12 mouse cellular contexts compared by ENCODE assay signal in the genomic region with DNA sequence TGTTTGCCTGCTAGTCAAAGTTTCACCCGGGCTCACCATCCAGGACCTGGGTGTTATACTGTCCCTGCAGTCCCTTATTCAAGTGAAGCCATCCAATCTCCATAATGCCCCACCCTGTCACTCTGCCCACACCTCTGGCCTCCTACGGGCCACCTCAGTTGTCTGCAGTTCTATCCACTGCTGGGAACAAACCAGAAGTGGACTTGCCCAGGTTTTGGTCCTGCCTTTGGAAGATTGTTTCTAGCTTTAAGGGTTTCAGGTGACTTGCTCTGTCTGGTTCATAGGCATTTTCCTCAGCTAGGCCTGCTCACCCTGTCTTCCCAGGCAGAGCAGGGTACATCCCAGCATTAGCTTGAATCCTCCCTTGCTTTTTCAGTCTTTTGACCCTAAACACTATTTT. TPM values are rescaled to one million over a fixed set of nuclear protein-coding genes. Genes with fewer than 3 reads are reported as not detected.
A peak's percentile ranks its signal among the peaks of the same experiment; 100 is the strongest.
DNase-seq lines count a peak whose midpoint lies in the region; ATAC-seq lines count a peak whose summit lies in the region.
"Had no signal": no experiment of that assay in that cellular context is flagged by ENCODE, and none has a peak within 500 bp of the region (broad histone marks: within the 10 kb centered on the region; RNA-seq: fewer than 3 reads in every experiment).

No protein-coding gene starts in this region.

- no peak overlapping the region for H3K4me3 ChIP-seq in heart, embryonic 14.5 days (ENCODE audit: control insufficient read depth in 1 of 2, insufficient read depth in 1 of 2, low read depth in 1 of 2, low read length in 2 of 2)
- no peak overlapping the region for H3K4me3 ChIP-seq in midbrain, embryonic 10.5 days
- no peak overlapping the region for H3K4me3 ChIP-seq in midbrain, embryonic 16.5 days (ENCODE audit: low read depth, low read length)
- no peak overlapping the region for H3K4me3 ChIP-seq in neural tube, embryonic 15.5 days (replicated peaks)

- H3K9ac ChIP-seq in heart, embryonic 14.5 days (ENCODE audit: low read length), result peak overlapping the region; percentile 6; the same call in 1 of the 2 replicates
- no peak overlapping the region for H3K9ac ChIP-seq in midbrain, embryonic 16.5 days (ENCODE audit: low read depth, low read length)
- no peak overlapping the region for H3K9ac ChIP-seq in neural tube, embryonic 15.5 days (replicated peaks)
- H3K9ac ChIP-seq: liver, embryonic 14.5 days had no signal

- no peak overlapping the region for H3K4me2 ChIP-seq in heart, embryonic 14.5 days (ENCODE audit: low read length)
- H3K4me2 ChIP-seq in midbrain, embryonic 16.5 days (ENCODE audit: low read length), result no peak overlapping the region
- H3K4me2 ChIP-seq in neural tube, embryonic 15.5 days, result no peak overlapping the region

- peaks cover 47 to 61% of the 10 kb centered on the region in 2 experiments for H3K4me1 ChIP-seq in heart, embryonic 14.5 days (ENCODE audit: control insufficient read depth in 2 of 2, insufficient read depth in 2 of 2, low read length in 2 of 2)
- H3K4me1 ChIP-seq in midbrain, embryonic 10.5 days, result peaks cover 41% of the 10 kb centered on the region
- peaks cover 8% of the 10 kb centered on the region; the same call in 1 of the 2 replicates for H3K4me1 ChIP-seq in midbrain, embryonic 16.5 days (ENCODE audit: control insufficient read depth, insufficient read depth, low read length)
- peaks cover 17% of the 10 kb centered on the region for H3K4me1 ChIP-seq in neural tube, embryonic 15.5 days

- peak overlapping the region; percentile 95 to 98 for H3K27ac ChIP-seq in heart, embryonic 14.5 days (replicated peaks in 1 of 2; ENCODE audit: control insufficient read depth in 1 of 2, insufficient read depth in 1 of 2, low read depth in 2 of 2, low read length in 2 of 2)
- peak overlapping the region; percentile 69 for H3K27ac ChIP-seq in midbrain, embryonic 10.5 days (replicated peaks)
- H3K27ac ChIP-seq in midbrain, embryonic 16.5 days (ENCODE audit: low read length), result no peak overlapping the region
- H3K27ac ChIP-seq in neural tube, embryonic 15.5 days (replicated peaks), result 0 out of 2 replicates have a peak overlapping the region, but pooled peaks have one; percentile 15
- H3K27ac ChIP-seq: liver, embryonic 14.5 days had no signal

- H3K9me3 ChIP-seq in heart, embryonic 14.5 days (ENCODE audit: control insufficient read depth, low read length), result no peaks in the 10 kb centered on the region
- no peaks in the 10 kb centered on the region for H3K9me3 ChIP-seq in midbrain, embryonic 10.5 days (replicated peaks)
- no peaks in the 10 kb centered on the region for H3K9me3 ChIP-seq in midbrain, embryonic 16.5 days (replicated peaks; ENCODE audit: control insufficient read depth, low read length, poor library complexity, severe bottlenecking)
- H3K9me3 ChIP-seq in neural tube, embryonic 15.5 days (replicated peaks), result no peaks in the 10 kb centered on the region

- no peak for ATAC-seq in heart, embryonic 14.5 days (ENCODE audit: insufficient number of reproducible peaks, insufficient read depth, low FRiP score, low read depth)
- ATAC-seq in midbrain, embryonic 16.5 days, result no peak
- ATAC-seq in neural tube, embryonic 15.5 days (ENCODE audit: low FRiP score), result no peak

- H3K27me3 ChIP-seq in heart, embryonic 14.5 days (ENCODE audit: control insufficient read depth, insufficient read depth, low read length), result no peaks in the 10 kb centered on the region
- no peaks in the 10 kb centered on the region for H3K27me3 ChIP-seq in midbrain, embryonic 10.5 days (ENCODE audit: low read depth, poor library complexity, severe bottlenecking)
- H3K27me3 ChIP-seq in midbrain, embryonic 16.5 days (ENCODE audit: control insufficient read depth, insufficient read depth, low read depth, low read length), result no peaks in the 10 kb centered on the region
- no peaks in the 10 kb centered on the region for H3K27me3 ChIP-seq in neural tube, embryonic 15.5 days (replicated peaks)

- DNase-seq in adrenal gland, postnatal 14 days, result peak; percentile 2
- no peak for DNase-seq in adrenal gland, postnatal 25 days
- DNase-seq in heart, postnatal 4 days, result no peak
- DNase-seq in midbrain, embryonic 10.5 days (ENCODE audit: low spot score), result no peak
- DNase-seq in embryo, embryonic 10.5 days (ENCODE audit: low spot score), result no peak
- DNase-seq: adrenal gland, postnatal 36 days; kidney, postnatal 25 days; retina, postnatal 1 day had no signal

- H3K36me3 ChIP-seq in heart, embryonic 14.5 days (ENCODE audit: control insufficient read depth, insufficient read depth, low read length), result no peaks in the 10 kb centered on the region
- H3K36me3 ChIP-seq in midbrain, embryonic 10.5 days, result no peaks in the 10 kb centered on the region
- H3K36me3 ChIP-seq in midbrain, embryonic 16.5 days (ENCODE audit: control insufficient read depth, insufficient read depth, low read length), result no peaks in the 10 kb centered on the region
- H3K36me3 ChIP-seq in neural tube, embryonic 15.5 days, result no peaks in the 10 kb centered on the region

- WGBS in heart, embryonic 14.5 days, result 59% methylated on average over 2 of the region's 2 CpGs
- 63% methylated on average over 2 of the region's 2 CpGs for WGBS in midbrain, embryonic 10.5 days
- 51% methylated on average over 2 of the region's 2 CpGs for WGBS in midbrain, embryonic 16.5 days
- WGBS in neural tube, embryonic 15.5 days, result 60% methylated on average over 2 of the region's 2 CpGs

RNA-seq across cellular contexts. Expression of a gene that starts 5.4 kb away (rescaled TPM):
- total RNA-seq in adrenal gland, postnatal 14 days (2021), result 20.4 and 52.3 TPM in 2 replicates
- 12.6 and 14.4 TPM in 2 replicates for total RNA-seq in adrenal gland, postnatal 25 days (2021)
- 48.6 and 49.3 TPM in 2 replicates for polyA plus RNA-seq in heart, embryonic 14.5 days (2014; fragmentation: Nextera tagmentation; extraction: Ambion mirVana)
- 100 to 1,000 TPM in 1 of 2 experiments, 10 to 100 TPM in 1; 93.3 to 108 TPM for total RNA-seq in heart, postnatal 4 days (2021)
- polyA plus RNA-seq in midbrain, embryonic 10.5 days (2016; fragmentation: Nextera tagmentation; extraction: Ambion mirVana), result 14.2 and 15.0 TPM in 2 replicates
- polyA plus RNA-seq in midbrain, embryonic 16.5 days (2015; fragmentation: Nextera tagmentation; extraction: Ambion mirVana), result 4.8 and 5.1 TPM in 2 replicates
- polyA plus RNA-seq in neural tube, embryonic 15.5 days (2015; fragmentation: Nextera tagmentation; extraction: Ambion mirVana), result 6.9 and 58.6 TPM in 2 replicates

RNA-seq across cellular contexts. Expression of a gene that starts 13.6 kb away (rescaled TPM):
- total RNA-seq in adrenal gland, postnatal 14 days (2021), result 0.56 and 0.67 TPM in 2 replicates
- not detected in 2 replicates for total RNA-seq in adrenal gland, postnatal 25 days (2021)
- polyA plus RNA-seq in heart, embryonic 14.5 days (2014; fragmentation: Nextera tagmentation; extraction: Ambion mirVana), result 24.1 and 31.7 TPM in 2 replicates
- 10 to 100 TPM in 1 of 2 experiments, 1 to 10 TPM in 1; 6.6 to 16.4 TPM for total RNA-seq in heart, postnatal 4 days (2021)
- polyA plus RNA-seq in midbrain, embryonic 10.5 days (2016; fragmentation: Nextera tagmentation; extraction: Ambion mirVana), result 0.52 and 1.5 TPM in 2 replicates
- 0.51 and 0.78 TPM in 2 replicates for polyA plus RNA-seq in midbrain, embryonic 16.5 days (2015; fragmentation: Nextera tagmentation; extraction: Ambion mirVana)
- polyA plus RNA-seq in neural tube, embryonic 15.5 days (2015; fragmentation: Nextera tagmentation; extraction: Ambion mirVana), result 16.4 and 24.8 TPM in 2 replicates

RNA-seq across cellular contexts. Expression of a gene that starts 20.6 kb away (rescaled TPM):
- not detected in 2 replicates for total RNA-seq in adrenal gland, postnatal 14 days (2021)
- not detected in 2 replicates for total RNA-seq in adrenal gland, postnatal 25 days (2021)
- polyA plus RNA-seq in heart, embryonic 14.5 days (2014; fragmentation: Nextera tagmentation; extraction: Ambion mirVana), result not detected in 2 replicates
- total RNA-seq in heart, postnatal 4 days (2021), result not detected
- 0.34 TPM in 1 of 2 replicates, not detected in the other for polyA plus RNA-seq in midbrain, embryonic 10.5 days (2016; fragmentation: Nextera tagmentation; extraction: Ambion mirVana)
- polyA plus RNA-seq in midbrain, embryonic 16.5 days (2015; fragmentation: Nextera tagmentation; extraction: Ambion mirVana), result not detected in 2 replicates
- polyA plus RNA-seq in neural tube, embryonic 15.5 days (2015; fragmentation: Nextera tagmentation; extraction: Ambion mirVana), result 0.14 TPM in 1 of 2 replicates, not detected in the other
- total RNA-seq: adrenal gland, postnatal 36 days had no signal

RNA-seq across cellular contexts. Expression of a gene that starts 43.4 kb away (rescaled TPM):
- total RNA-seq in adrenal gland, postnatal 14 days (2021), result 1.1 and 1.8 TPM in 2 replicates
- total RNA-seq in adrenal gland, postnatal 25 days (2021), result not detected in 2 replicates
- polyA plus RNA-seq in heart, embryonic 14.5 days (2014; fragmentation: Nextera tagmentation; extraction: Ambion mirVana), result 3.9 and 5.8 TPM in 2 replicates
- 10 to 100 TPM in 1 of 2 experiments, under 1 TPM in 1; 0.98 to 10.9 TPM for total RNA-seq in heart, postnatal 4 days (2021)
- polyA plus RNA-seq in midbrain, embryonic 10.5 days (2016; fragmentation: Nextera tagmentation; extraction: Ambion mirVana), result 1.9 TPM in 2 replicates
- 0.91 and 1.6 TPM in 2 replicates for polyA plus RNA-seq in midbrain, embryonic 16.5 days (2015; fragmentation: Nextera tagmentation; extraction: Ambion mirVana)
- polyA plus RNA-seq in neural tube, embryonic 15.5 days (2015; fragmentation: Nextera tagmentation; extraction: Ambion mirVana), result 14.9 and 26.9 TPM in 2 replicates
